Mouse (Mus musculus): ENCODE results near the gene Fam78b. TPM values are rescaled to one million over a fixed set of nuclear protein-coding genes. Genes with fewer than 3 reads are reported as not detected.

Gene Fam78b
- 0.33 and 0.57 TPM in 2 replicates for polyA plus RNA-seq (2015; fragmentation: Nextera tagmentation; extraction: Ambion mirVana)

GRCm38 (mm10) chr1:167001174-167001843, at the start of gene Fam78b:
TSS of gene Fam78b (plus strand) at chr1:167001417.

